Mouse (Mus musculus): Measurements from ENCODE around the gene Spata2.

Gene Spata2

DNA sequence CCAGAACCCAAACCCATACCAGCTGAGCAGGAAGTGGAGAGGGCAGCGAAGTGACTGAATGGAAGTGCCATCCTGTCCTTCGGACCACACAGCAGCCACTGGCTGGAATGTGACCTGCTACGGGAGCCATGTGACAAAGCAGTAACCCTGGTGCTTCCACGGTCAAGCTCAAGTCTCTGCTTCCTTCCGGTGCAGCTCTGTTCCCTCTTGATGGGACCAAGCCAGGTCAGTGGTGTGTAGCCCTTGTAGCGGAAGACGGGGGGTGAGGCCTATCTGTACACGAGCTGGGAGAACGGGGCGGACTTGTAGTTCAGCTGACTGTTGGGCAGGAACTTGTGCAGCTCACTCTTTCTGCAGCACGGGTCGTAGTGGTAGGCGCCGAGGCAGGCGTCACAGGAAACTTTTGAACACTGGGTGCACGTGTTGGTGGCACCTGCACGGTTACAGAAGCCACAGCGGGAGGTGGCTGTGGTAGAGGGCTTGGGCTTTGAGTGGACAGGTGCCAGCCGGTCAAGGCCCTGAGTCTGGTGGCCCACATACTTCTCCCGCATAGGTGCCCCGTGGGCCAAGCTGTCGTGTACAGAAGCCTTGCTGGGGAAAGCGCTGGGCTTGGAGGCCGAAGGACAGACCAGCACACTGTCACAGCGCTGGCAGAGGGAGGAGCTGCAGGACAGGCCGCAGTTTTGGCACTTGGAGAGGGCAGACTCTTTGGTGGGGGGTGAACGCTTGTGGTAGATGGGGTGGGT is 9.4 kb downstream of the Spata2 start:
- DNase-seq (ENCODE audit: low spot score in 2 of 2): no peak

DNA sequence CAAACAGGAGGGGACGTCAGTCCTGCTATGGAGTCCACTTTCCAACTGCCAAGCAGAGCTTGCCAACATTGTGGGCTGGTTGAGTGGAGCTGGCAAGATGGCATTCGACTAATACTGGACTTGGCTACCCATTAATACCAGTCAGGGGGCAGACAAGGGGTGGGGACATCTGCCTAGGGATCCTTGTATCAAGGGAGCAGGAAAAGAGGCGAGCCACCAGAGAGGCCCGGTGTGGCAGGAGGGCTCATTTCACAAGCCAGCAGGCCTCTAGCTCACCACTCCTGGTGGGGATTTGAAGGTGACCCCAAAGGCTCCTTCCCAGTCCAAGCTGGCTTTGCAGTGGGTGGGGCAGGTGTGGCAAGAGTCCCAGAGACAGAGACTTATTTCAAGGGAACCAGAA is 10.0 kb downstream of the Spata2 start:
- no peak for DNase-seq (ENCODE audit: low spot score in 2 of 2)

DNA sequence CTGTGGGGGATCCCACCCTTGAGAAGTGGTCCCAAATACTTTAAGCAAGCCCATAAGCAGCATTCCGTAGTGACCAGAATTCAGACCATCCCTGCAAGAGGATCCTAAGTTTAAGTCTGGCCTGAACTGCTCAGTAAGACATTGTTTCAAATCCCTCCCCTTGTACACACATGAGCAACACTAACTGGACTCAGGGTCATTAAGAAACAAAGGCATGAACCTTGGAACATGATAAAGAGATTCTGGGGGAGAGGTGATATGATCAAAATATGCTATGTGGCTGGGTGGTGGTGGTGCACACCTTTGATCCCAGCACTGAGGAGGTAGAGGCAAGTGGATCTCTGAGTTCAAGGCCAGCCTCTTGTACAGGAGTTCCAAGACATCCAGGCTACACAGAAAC is 13.2 kb downstream of the Spata2 start:
- no peak for DNase-seq (ENCODE audit: low spot score in 2 of 2)

DNA sequence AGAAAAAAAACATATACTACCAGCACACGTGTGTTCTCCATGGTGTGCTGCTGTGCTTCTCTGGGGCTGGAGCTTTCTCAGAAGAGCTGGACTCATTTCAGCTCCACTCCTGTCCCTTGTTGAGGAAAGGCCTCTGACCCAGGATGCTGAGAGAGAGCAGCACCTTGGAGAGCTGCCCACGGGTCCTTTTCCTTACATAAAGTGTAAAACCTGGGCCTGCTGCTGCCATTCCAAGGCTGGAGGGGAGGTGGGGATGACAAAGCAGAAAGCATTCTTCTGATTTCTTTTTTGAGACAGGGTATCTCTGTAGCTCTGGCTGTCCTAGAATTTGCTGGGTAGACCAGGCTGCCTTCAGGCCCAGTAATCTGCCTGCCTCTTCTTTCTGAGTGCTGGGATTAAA is 14.6 kb downstream of the Spata2 start:
- no peak for DNase-seq (ENCODE audit: low spot score in 2 of 2)

DNA sequence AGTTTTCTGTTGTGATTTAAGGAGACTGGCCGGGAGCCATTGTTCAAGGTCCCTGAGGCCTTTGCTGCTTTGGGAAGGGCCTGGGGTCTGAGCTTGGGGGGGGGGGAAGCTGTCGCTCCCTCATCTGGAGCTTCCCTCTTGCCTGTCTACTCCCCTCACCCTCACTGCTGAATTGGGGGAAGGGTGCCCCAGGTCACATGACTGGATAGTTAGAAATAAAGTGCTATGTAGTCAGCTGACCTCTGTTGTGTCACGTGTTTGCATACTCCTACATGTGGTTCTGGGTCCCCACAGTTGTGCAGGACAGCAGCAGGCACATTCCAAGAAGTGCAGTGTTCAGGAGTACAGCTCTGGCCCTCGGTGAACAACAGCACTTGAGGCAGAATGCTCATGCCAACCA is 15.9 kb downstream of the Spata2 start:
- DNase-seq (ENCODE audit: low spot score in 2 of 2): no peak

DNA sequence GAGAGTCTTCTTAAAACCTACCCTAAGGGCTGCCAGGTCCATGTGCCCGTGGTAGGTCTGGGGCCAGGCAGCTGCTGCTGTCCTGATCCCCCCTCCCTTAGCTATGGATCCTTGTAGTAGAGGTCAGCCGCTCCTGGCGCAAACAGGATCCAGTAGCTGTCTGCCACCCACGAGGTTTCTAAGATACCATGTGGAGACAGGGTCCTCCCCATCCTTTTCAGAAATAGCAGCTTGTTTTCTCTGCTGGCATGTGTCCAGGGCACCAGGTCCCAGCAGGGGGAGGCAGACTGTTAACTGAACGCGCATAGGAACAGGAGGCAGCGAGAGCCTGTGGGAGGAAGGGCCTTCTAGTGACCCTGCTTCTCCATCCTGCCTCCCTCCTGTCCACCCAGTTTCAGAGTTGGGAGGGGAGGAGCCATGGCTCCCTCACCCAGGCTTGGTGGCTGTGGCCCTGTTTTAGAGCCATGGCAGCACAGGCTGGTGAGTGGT is 16.4 kb downstream of the Spata2 start:
- no peak for DNase-seq (ENCODE audit: low spot score in 2 of 2)

DNA sequence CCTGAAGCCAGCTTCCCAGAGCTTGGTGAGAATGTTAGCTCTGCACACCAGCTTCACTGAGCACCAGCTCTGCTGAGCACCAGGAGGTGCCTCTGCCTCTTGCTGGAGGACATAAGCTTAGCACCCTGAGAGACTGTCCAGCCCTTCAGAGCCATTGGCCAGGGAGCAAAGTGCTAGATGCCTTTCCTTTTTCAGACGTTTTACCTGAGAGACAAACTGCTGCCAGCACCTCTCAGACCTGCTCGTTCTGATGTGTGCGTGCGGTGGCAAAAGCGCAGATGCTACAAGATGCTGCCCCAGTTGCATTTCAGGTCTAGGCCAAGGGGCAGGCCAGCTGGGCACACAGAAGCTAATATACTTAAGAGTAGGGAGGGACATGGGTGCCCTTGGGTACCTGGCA is 17.1 kb downstream of the Spata2 start:
- no peak for DNase-seq (ENCODE audit: low spot score in 2 of 2)

DNA sequence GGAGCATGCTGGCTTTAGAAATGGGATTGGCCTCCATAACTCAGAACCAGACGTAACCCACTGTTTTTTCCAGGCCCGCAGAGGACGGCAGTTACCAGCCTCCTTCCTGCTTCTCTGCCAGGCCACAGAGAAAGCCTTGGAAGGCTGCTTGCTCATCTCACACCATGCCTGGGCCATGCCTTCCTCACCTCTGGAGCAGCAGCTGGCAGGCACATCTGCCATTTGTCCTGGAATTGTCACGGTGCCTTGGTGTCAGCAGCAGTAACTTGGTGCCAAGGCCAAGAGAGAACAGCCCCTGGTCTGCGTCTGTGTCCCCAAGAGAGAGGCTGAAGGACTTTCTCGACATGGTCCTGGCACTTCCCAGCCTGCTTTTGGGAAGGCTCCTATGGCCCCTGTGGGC is 18.5 kb downstream of the Spata2 start:
- no peak for DNase-seq (ENCODE audit: low spot score in 2 of 2)

DNA sequence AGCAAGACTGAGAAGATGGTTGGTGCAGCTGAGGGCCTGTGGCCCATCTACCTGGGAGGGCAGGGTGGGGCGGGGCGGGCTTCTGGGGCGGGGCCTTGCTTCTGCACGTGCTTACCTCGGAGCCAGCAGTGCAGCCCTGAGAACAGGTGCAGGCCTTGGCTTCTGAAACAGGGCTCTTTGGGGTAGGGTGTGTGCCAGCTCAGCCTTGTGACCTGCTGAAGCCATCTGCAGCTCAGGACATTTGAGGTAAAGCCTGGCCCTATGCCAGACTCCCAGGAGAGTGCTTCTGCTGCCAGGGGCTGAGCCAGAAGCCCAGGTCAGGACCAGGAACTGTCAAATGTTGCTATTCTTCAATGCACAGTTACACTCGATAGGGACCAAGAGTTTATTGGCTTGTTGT is 21.1 kb downstream of the Spata2 start:
- DNase-seq (ENCODE audit: low spot score in 2 of 2): no peak

DNA sequence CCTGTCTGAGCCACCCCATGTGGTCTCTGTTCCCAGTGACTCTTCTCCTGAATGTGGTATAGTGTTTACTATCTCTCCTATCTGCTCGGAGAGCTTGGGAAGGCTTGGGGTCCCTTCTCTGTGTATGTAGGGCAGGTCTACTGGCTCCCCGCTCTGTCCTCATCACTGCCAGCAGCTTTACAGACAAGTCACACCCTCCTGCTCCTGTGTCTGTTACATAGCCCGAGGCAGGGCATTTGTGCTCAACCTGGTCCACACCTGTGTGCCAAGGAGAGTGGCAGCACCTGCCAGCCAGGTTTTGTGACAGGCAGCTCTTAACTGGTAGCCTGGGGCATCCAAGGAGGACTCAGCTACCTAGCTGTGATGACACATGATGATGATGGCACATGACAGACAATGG is 22.1 kb downstream of the Spata2 start:
- no peak for DNase-seq (ENCODE audit: low spot score in 2 of 2)

DNA sequence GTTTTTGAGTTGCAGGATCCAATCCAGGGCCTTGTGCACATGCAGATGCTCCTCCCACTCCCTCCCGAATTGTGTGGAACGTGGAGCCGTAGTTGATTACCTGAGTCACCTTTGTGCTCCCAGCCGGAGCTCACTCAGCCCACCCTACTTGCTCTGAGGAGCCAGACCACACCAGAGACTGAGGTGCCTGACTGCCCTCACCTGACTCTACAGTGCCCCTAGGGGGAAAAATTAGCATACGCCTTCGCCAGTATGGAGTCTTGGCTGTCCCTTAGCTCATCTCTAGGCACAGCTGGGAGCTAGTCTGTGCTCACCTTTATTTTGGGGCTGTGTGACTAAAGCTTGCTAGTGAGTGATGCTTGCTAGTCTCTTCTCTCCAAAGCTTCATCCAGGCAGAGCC is 24.2 kb downstream of the Spata2 start:
- no peak for DNase-seq (ENCODE audit: low spot score in 2 of 2)

DNA sequence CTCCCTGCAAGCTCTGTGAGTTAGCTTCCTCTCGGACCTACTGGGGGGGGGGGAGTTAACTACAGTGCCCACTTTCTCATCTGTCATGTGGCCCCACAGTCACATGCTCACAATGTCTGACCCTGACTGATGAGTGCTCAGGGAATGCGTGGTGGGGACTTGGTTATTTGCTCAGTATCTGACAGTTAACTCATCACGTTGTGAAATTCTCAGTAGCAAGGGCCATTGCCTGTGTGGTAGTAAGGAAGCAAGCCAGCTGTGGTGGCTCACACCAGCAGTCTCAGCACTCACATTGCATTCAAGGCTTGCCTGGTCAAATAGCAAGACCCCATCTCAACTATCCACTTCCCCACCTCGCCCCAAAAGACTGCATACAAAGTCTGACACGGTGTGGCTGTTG is 25.5 kb downstream of the Spata2 start:
- no peak for DNase-seq (ENCODE audit: low spot score in 2 of 2)

DNA sequence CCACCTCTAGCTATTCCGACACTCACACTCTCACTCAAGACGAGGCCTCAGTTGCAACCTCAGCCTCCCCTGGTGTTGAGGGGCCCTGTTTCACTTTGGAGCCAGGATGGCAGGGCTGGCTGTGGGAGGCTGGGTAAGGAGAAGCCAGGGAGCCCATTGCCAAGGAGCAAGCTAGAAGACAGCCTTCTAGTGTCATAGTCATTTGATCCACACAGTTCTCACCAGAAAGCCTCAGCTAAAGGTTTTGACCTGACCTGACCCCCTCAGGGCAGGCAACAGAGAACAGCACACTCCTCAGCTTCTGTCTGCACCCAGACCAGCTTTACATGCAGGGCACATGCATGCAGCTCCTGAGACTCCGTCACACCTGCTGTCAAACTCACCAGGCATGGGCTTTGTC is 26.7 kb downstream of the Spata2 start:
- DNase-seq (ENCODE audit: low spot score in 2 of 2): no peak

DNA sequence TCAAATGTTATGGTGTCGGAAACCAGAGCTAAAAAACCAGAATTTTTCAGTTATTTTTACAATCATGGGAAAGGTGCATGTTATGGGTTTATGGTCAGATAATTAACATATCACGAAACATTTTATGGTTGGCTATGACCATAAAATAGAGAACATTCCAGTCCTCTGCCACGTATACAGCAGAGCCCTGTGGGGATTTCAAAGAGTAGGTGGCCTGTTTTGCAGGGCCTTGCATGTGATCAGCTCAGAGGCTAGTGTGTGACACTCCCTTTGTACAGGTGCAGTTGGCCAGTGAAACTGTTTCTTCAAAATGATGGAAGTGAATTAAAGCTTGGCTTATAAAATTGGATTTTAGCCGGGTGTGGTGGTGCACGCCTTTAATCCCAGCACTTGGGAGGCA is 28.9 kb downstream of the Spata2 start:
- no peak for DNase-seq (ENCODE audit: low spot score in 2 of 2)

DNA sequence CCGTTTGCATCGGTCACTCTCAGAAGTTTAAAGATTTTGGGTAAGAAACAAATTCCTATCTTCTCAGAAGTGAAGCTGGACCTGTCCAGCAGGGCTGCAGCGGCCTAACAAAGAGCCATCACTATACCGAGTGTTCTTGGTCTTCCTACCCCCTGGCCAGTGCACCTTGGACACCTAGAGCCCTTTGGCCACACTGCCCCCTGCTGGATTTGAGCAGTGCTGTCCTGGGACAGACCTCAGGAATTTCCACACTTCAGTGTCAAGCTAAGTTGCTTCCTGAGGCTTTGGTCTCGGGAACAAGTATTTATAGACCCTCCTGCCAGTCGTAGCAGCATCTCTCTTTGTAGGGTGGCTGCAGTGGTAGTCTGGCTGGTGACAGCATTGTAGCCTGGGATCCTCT is 29.7 kb downstream of the Spata2 start:
- peak; percentile 47 to 57 for DNase-seq (ENCODE audit: low spot score in 2 of 2)

DNA sequence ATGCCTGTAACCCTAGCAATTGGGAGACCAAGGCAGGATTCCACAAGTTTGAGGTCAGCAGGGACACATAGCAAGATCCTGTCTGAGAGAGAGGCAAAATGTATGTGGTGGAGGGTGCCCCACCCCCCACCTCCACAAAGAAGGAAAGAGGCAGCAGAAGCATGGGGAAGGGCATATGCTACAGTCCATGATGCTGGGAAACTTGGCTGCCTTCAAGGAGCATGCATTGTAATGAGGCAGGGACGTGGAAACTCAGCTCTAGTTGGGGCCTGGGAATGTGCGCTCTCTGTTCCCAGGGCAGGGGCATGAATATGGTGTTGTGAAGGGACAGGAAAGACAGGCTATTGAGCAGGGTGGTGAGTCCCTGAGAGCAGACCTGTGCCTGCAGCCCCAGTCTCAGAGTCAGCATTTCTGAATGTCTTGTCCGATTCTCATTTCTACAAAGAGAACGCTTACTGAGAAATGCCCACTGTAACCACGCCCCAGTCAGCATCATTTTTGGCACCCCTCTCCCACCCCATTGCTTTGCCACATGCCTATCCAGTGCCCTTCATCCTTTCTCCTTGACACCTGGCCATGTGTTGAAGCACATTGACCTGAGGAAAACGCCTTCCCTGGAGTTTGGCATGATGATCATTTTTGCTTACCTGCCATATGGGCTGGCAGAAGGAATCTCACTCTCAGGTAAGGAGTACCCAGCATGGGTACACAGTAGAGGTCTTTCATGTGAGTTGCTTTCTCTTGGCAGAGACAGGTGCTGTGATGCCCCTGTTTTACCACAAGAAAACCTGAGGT is 33.4 kb downstream of the Spata2 start:
- no peak for DNase-seq (ENCODE audit: low spot score in 2 of 2)

DNA sequence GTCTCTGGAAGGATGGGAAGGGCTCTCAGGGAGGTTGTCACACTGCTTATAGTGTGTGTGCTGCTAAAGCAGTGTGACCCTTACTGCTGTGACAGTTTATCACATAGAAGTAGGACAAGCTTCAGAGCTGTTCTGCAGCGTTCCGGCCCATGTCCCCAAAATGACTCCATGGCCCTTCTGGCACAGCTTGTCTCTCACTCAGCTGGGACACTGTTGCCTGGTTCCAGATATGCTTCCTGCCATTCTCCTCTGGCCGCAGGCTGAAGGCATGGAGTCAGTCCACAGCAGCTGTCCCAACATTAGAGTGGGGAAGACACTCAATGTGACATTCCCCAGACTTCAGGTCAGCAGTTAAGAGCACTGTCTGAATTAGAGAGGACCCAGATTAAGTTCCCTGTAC is 34.1 kb downstream of the Spata2 start:
- DNase-seq (ENCODE audit: low spot score in 2 of 2): no peak

DNA sequence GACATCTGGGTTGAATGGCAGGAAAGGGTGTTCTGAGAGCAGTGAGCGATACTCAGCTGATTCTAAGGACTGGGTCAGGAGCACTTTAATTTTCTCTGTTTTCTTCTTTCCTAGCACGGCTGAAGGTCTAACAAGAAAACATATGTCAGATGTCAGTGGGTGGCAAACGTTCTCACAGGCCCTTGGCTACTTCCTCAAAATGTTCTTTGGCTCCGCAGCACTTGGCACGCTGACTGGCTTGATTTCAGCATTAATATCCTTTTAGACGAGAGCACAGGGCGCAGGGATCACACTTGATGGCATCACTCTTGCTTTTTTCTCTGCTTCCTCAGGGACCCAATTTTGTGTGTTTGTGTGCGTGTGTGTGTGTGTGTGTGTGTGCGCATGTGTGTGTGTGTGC is 35.5 kb downstream of the Spata2 start:
- peak in 1 of 2 experiments; percentile 28 for DNase-seq (ENCODE audit: low spot score in 2 of 2)

DNA sequence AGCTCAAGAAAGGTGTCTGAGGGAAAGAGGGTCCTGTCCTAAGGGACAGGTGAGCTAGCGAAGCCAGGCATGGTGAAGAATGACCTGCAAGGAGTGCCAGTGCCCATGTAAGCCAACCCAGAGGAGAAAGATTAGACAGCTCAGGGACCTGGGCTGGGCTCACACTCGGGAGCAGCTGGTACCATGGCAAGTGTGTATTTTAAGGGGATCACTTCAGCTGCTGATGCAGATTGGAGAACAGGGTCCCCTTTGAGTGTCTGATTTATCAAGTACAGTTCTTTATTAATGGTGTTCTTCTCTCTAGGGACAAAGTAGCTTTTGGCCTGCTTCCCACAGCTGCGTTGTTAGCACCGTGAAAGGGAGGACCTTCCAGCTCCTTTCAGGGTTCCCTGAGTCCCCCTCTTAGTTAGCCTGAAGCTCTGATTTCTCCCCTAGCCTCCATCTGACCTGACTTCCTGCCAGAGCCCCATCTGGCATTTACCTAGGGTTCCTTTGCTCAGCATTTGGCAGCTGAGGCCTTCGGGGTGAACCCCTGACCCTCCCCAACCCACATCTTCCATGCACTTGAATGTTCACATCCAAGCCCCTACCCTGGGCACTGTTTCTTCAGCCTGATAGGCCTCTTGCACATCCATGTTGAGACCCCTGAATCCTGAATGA is 36.2 kb downstream of the Spata2 start:
- no peak for DNase-seq (ENCODE audit: low spot score in 2 of 2)

DNA sequence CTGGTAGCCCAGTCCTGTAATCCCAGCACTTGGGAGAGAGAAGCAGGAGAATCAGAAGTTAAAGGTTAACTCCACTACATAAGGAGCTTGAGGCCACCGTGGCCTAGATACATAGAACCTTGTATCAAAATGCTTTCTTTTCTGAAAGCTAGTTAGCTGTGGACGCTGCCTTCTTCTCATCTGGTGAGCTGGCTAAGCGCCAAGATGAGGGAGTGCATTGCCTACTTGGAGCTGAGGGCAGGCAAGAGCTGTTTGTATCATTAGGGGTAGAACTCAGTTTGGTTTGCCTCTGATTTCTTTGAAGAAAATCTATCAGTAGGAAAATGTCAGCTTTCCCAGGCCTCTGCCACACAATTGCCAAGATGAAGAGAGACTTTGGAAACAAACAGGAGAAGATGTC is 38.9 kb downstream of the Spata2 start:
- no peak for DNase-seq (ENCODE audit: low spot score in 2 of 2)

DNA sequence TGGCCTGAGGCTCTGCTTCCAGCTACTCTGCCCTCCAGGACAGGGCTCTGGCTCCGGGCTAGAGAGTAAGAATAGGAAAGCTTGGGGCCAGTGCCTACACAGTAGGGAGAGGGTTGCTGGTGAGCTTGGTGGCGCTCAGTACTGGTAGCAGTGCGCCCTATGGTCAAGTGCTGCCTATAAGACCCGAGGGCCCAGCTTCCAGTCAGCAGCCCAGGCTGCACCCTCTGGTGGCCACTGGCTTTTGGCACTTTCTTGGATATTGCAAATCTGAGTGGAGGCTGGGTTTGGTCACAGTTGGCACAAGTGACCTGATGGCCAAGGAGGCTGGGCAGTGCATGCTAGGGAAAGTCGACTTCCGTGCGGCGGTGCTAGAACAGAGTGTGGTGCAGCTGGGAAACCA is 42.0 kb downstream of the Spata2 start:
- peak in 1 of 2 experiments; percentile 30 for DNase-seq (ENCODE audit: low spot score in 2 of 2)

DNA sequence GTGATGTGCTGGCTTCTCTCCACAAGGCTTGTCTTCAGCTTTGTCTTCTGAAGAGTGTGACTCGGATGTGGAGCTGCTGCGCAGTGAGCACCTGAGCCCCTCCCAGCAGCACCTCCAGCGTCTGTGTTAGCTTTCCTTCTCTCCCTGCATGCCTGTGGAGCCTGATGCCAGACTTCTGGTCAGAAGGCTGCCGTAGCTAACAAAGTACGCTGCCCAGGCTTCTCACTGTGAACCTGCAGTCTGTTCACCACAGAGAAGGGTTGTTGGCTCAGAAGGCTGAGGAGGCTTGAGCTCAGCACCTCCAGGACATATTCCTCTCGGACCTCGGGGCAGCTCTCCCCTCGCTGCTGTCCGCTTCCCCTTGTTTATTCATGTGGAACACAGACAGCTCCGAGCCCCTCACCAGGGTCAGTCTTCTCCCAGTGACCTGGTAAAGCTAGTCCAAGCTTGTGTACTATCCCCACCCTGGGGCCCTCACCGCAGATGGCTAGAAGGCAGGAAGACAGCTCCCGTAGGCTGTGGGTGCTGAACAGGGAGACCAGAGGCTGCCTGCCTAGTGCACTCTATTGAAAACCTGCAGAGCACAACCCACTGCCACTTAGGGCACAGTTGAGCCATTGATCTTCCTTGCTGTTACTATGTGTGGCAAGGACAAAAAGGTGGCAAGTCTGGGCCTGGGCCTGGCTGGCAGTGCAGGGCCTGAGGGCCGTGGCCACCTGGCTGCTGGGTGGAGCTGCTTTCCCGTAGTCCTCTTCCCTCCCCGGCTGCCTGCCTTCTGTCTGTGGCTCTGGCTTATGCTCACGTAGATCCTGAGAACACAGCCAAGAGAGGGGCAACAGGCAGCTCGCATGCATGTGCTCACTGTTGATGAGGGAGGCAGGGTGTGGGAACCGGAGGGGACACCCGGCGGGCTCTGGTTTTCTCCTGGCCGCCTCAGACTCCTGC is 43.1 kb downstream of the Spata2 start:
- DNase-seq (ENCODE audit: low spot score in 2 of 2): no peak

All from urinary bladder, postnatal 36 days (tissue).